Mouse (Mus musculus): ENCODE data around the gene Adra1b.

DNA sequence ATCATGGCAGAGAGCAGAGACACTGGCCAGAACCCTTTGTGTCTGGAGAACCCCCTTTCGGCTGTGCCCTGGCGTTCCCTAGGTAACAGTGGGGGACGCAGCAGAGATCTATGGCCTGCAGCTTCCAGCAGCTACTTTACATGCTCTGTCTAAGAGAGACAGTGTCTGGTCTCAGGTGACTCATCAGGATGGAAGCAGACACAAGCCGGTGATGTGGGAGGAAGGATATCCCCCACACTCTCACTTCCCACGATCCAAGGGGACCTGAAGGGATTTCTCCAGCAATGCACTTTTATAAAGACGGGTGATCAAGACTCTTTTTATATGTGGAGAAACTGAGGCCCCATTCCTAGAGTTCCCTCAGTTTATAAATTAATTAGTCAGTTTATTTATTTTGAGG is 48.0 kb downstream of the Adra1b start:
- TF ChIP-seq POLR2A (IDR thresholded peaks at IDR 0.05; ENCODE audit: low read depth, low read length) (no peak), CTCF (conservative IDR thresholded peaks at IDR 0.05; ENCODE audit: insufficient read depth, insufficient read length, low read depth, low read length) (no peak)
